Mouse (Mus musculus) thymus, postnatal 4 days (tissue): ENCODE data around the gene Chst11.

Experiments
- DNase-seq: peaks from one replicate; pipeline ENCODE4 v3.0.0; 2021

Gene Chst11

GRCm38 (mm10) chr10:82991756-82992519, 6.6 kb downstream of the Chst11 start:
- DNase-seq = no peak

- DNase-seq = no peak
These were observed 9.0 kb downstream of the Chst11 start for GRCm38 (mm10) chr10:82994284-82994683.

- no peak for DNase-seq
These were observed 12.2 kb downstream of the Chst11 start for GRCm38 (mm10) chr10:82997460-82997859.

- DNase-seq = no peak
These were observed 14.9 kb downstream of the Chst11 start for GRCm38 (mm10) chr10:83000169-83000568.

- no peak for DNase-seq
These were observed 15.4 kb downstream of the Chst11 start for GRCm38 (mm10) chr10:83000721-83001120.

- DNase-seq = no peak
These were observed 18.6 kb downstream of the Chst11 start for GRCm38 (mm10) chr10:83003899-83004298.

- peak; percentile 67 for DNase-seq
These were observed 19.1 kb downstream of the Chst11 start for GRCm38 (mm10) chr10:83004389-83004788.

GRCm38 (mm10) chr10:83005003-83005402, 19.7 kb downstream of the Chst11 start:
- DNase-seq = peak; percentile 15

- DNase-seq = peak; percentile 30
These were observed 21.0 kb downstream of the Chst11 start for GRCm38 (mm10) chr10:83006258-83006657.

- DNase-seq = no peak
These were observed 28.7 kb downstream of the Chst11 start for GRCm38 (mm10) chr10:83013984-83014383.

- DNase-seq = no peak
These were observed 30.6 kb downstream of the Chst11 start for GRCm38 (mm10) chr10:83015919-83016318.

- no peak for DNase-seq
These were observed 31.5 kb downstream of the Chst11 start for GRCm38 (mm10) chr10:83016779-83017178.

GRCm38 (mm10) chr10:83017760-83018498, 32.6 kb downstream of the Chst11 start:
- DNase-seq = no peak

GRCm38 (mm10) chr10:83018521-83018920, 33.2 kb downstream of the Chst11 start:
- no peak for DNase-seq

- DNase-seq = no peak
These were observed 34.4 kb downstream of the Chst11 start for GRCm38 (mm10) chr10:83019497-83020270.

- no peak for DNase-seq
These were observed 37.3 kb downstream of the Chst11 start for GRCm38 (mm10) chr10:83022616-83023015.

GRCm38 (mm10) chr10:83026174-83026573, 40.9 kb downstream of the Chst11 start:
- no peak for DNase-seq

- DNase-seq = no peak
These were observed 42.4 kb downstream of the Chst11 start for GRCm38 (mm10) chr10:83027673-83028072.

- no peak for DNase-seq
These were observed 44.9 kb downstream of the Chst11 start for GRCm38 (mm10) chr10:83030103-83030661.

- DNase-seq = no peak
These were observed 45.6 kb downstream of the Chst11 start for GRCm38 (mm10) chr10:83030928-83031327.

- no peak for DNase-seq
These were observed 46.3 kb downstream of the Chst11 start for GRCm38 (mm10) chr10:83031561-83031960.

GRCm38 (mm10) chr10:83032559-83032958, 47.3 kb downstream of the Chst11 start:
- no peak for DNase-seq
